Mouse (Mus musculus) hindbrain, embryonic 14.5 days (tissue): ENCODE results near the gene Tmc8. TPM values are rescaled to one million over a fixed set of nuclear protein-coding genes. Genes with fewer than 3 reads are reported as not detected.

ENCODE experiments used
- ATAC-seq: fragments of 200-750 bp; cut with Nextera tagmentation; 2 replicates; pipeline ENCODE4 v1.8.0; 2017; ENCODE audit warnings: moderate number of reproducible peaks, mild to moderate bottlenecking, moderate TSS enrichment, moderate library complexity; ENCODE audit not compliant: low FRiP score
- DNase-seq: peaks from one replicate; pipeline ENCODE4 v3.0.0-alpha.2; 2015; ENCODE audit warnings: low spot score
- H3K27ac ChIP-seq: fragments of 300-500 bp; sonication (generic); 2 replicates; pipeline ENCODE4 v1.5.1; 2014; ENCODE audit warnings: mild to moderate bottlenecking, moderate library complexity
- H3K27me3 ChIP-seq: fragments of 300-500 bp; sonication (generic); 2 replicates; pipeline ENCODE4 v1.6.1; 2014; ENCODE audit warnings: mild to moderate bottlenecking, low read length, mixed read lengths; ENCODE audit not compliant: control insufficient read depth, insufficient read depth
- H3K36me3 ChIP-seq: fragments of 300-500 bp; sonication (generic); replicated peaks from 2 replicates; pipeline ENCODE4 v1.6.1; 2014; ENCODE audit not compliant: control insufficient read depth, insufficient read depth
- H3K4me1 ChIP-seq: fragments of 300-500 bp; sonication (generic); replicated peaks from 2 replicates; pipeline ENCODE4 v1.6.1; 2014; ENCODE audit warnings: antibody characterized with exemption, low read length, mixed read lengths; ENCODE audit not compliant: control insufficient read depth, insufficient read depth
- H3K4me2 ChIP-seq: fragments of 300-500 bp; sonication (generic); replicated peaks from 2 replicates; pipeline ENCODE4 v1.6.1; 2014; ENCODE audit warnings: mild to moderate bottlenecking, moderate library complexity
- H3K4me3 ChIP-seq: fragments of 300-500 bp; sonication (generic); replicated peaks from 2 replicates; pipeline ENCODE4 v1.5.1; 2014; ENCODE audit warnings: mild to moderate bottlenecking, low read length
- H3K9ac ChIP-seq: fragments of 300-500 bp; sonication (generic); 2 replicates; pipeline ENCODE4 v1.6.1; 2014
- H3K9me3 ChIP-seq: fragments of 300-500 bp; sonication (generic); 2 replicates; pipeline ENCODE4 v1.6.1; 2016; ENCODE audit warnings: low read length; ENCODE audit not compliant: control insufficient read depth
- WGBS: fragments of 180-500 bp; shearing (Covaris S2); extraction: QIAGEN DNeasy Blood & Tissue Kit; methylation state at CpG from one replicate; pipeline ENCODE4 v1.1.7; 2014; 5-methylcytosine and 5-hydroxymethylcytosine counted together
- polyA plus RNA-seq: library from polyadenylated mRNA; unstranded; fragments of >200 nt; fragmentation: Nextera tagmentation; extraction: Ambion mirVana; gene quantifications from 2 replicates; pipeline ENCODE4 v1.2.1, GENCODE M21; 2014

Gene Tmc8
- polyA plus RNA-seq, 1 experiment from 2014 or later, result 0.68 TPM

GRCm38 (mm10) chr11:117778851-117779433, 2.9 kb upstream of the Tmc8 start:
- H3K27ac ChIP-seq, result peak overlapping the region; percentile 74
- ATAC-seq, result no peak
- DNase-seq, result no peak
- H3K4me3 ChIP-seq, result no peak overlapping the region
- H3K9me3 ChIP-seq, result no peaks in the 10 kb centered on the region
- H3K36me3 ChIP-seq, result no peaks in the 10 kb centered on the region
- peaks cover 31% of the 10 kb centered on the region for H3K27me3 ChIP-seq
- H3K4me1 ChIP-seq, result peaks cover 27% of the 10 kb centered on the region
- peak overlapping the region; percentile 54; the same call in 1 of the 2 replicates for H3K4me2 ChIP-seq
- 65% methylated on average over 12 of the region's 12 CpGs for WGBS
- peak overlapping the region; percentile 40 for H3K9ac ChIP-seq

DNA sequence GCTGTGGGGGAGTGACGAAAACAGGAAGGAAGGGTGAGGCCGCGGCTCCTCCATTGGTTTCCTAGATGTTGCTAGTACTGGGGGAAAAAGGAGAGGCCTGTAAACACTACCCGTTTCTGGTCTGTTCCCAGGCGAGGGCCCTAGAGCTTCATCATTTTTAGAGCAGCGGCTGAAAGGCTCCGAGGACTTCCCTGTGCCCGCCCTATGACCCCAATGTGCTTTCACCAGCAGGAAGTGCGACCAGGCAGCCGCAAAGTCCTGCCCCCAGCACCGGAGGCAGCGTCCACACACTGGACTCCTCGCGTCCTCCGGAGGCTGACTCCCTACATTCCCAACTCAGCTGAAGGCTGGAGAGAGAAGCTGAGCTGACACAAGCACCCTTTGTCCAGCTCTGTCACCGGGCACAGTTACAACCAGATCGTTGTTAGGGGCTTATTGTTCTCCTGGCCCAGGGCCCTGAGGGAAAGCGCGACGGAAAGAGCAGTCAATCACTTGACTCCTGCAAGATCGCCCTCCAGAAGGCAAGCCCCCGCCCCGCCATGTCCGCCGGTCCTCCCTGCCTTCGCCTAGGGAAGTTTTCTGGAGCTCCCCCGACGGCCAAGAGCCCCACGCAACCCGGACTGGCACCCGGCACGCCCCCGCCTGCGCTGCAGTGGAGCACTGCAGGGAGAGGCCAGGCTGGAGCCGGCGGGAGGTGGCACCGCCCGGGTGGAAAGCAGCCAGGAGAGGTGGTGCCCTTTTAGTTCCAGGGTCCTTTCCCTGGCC, 2.3 kb upstream of the Tmc8 start:
- peaks cover 27% of the 10 kb centered on the region for H3K4me1 ChIP-seq
- H3K27ac ChIP-seq, result peak overlapping the region; percentile 74
- ATAC-seq (peak; percentile 45; the same call in 1 of the 2 replicates), DNase-seq (peak; percentile 56)
- H3K9ac ChIP-seq, result peak overlapping the region; percentile 40
- peak overlapping the region; percentile 54 for H3K4me2 ChIP-seq
- WGBS, result 5% methylated on average over 38 of the region's 38 CpGs
- H3K36me3 ChIP-seq, result no peaks in the 10 kb centered on the region
- peak overlapping the region; percentile 24 for H3K4me3 ChIP-seq
- no peaks in the 10 kb centered on the region for H3K9me3 ChIP-seq
- peaks cover 38% of the 10 kb centered on the region for H3K27me3 ChIP-seq

- H3K4me2 ChIP-seq, result peak overlapping the region; percentile 54
- H3K9me3 ChIP-seq, result no peaks in the 10 kb centered on the region
- H3K36me3 ChIP-seq, result no peaks in the 10 kb centered on the region
- ATAC-seq (peak; percentile 2; the same call in 1 of the 2 replicates), DNase-seq (no peak)
- H3K4me3 ChIP-seq, result peak overlapping the region; percentile 24
- peaks cover 27% of the 10 kb centered on the region for H3K4me1 ChIP-seq
- H3K27ac ChIP-seq, result peak overlapping the region; percentile 74
- peak overlapping the region; percentile 40; the same call in 1 of the 2 replicates for H3K9ac ChIP-seq
- peaks cover 38% of the 10 kb centered on the region for H3K27me3 ChIP-seq
- WGBS, result 2% methylated on average over 17 of the region's 17 CpGs
Observed at GRCm38 (mm10) chr11:117780199-117780515, 1.7 kb upstream of the Tmc8 start.

- Histone ChIP-seq H3K4me1 (peaks cover 27% of the 10 kb centered on the region), H3K4me3 (peak overlapping the region; percentile 24), H3K27me3 (peaks cover 38% of the 10 kb centered on the region), H3K4me2 (peak overlapping the region; percentile 54), H3K9me3 (no peaks in the 10 kb centered on the region), H3K36me3 (no peaks in the 10 kb centered on the region), H3K9ac (0 out of 2 replicates have a peak overlapping the region, but pooled peaks have one; percentile 40), H3K27ac (peak overlapping the region; percentile 74; the same call in 1 of the 2 replicates)
- ATAC-seq (0 out of 2 replicates have a peak, but pooled peaks have one; percentile 3), DNase-seq (no peak)
- WGBS, result 7% methylated on average over 19 of the region's 19 CpGs
Observed at GRCm38 (mm10) chr11:117780582-117781111, 1.2 kb upstream of the Tmc8 start.

- no peaks in the 10 kb centered on the region for H3K9me3 ChIP-seq
- peaks cover 27% of the 10 kb centered on the region for H3K4me1 ChIP-seq
- peak overlapping the region; percentile 12; the same call in 1 of the 2 replicates for H3K27ac ChIP-seq
- WGBS, result 29% methylated on average over 18 of the region's 18 CpGs
- H3K9ac ChIP-seq, result no peak overlapping the region
- no peak for DNase-seq
- H3K4me2 ChIP-seq, result peak overlapping the region; percentile 54
- H3K27me3 ChIP-seq, result peaks cover 38% of the 10 kb centered on the region
- no peak for ATAC-seq
- peak overlapping the region; percentile 24; the same call in 1 of the 2 replicates for H3K4me3 ChIP-seq
- H3K36me3 ChIP-seq, result no peaks in the 10 kb centered on the region
Observed at GRCm38 (mm10) chr11:117781199-117781821, 566 bp upstream of the Tmc8 start.

DNA sequence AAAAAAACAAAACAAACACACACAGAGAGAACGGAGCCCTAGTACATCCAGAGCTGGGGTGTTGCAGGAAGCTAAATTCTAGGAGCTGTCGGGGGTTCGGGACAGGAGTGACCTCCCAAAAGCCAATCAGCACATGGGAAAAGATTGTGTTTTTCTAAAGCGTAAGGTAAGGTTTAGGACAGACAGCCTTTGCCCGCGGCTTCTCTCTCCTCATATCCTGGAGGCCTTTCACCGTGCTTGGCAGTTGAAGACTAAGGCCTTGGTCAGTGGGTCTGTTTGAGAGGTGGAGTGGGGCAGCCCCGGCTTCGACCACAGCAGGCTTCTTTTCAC, 794 bp downstream of the Tmc8 start:
- Histone ChIP-seq H3K4me2 (peak overlapping the region; percentile 51), H3K9me3 (no peaks in the 10 kb centered on the region), H3K9ac (peak overlapping the region; percentile 24), H3K27me3 (peaks cover 38% of the 10 kb centered on the region), H3K36me3 (no peaks in the 10 kb centered on the region), H3K27ac (no peak overlapping the region), H3K4me3 (peak overlapping the region; percentile 19), H3K4me1 (peaks cover 27% of the 10 kb centered on the region)
- DNase-seq (no peak), ATAC-seq (no peak)
- 59% methylated on average over 9 of the region's 9 CpGs for WGBS

DNA sequence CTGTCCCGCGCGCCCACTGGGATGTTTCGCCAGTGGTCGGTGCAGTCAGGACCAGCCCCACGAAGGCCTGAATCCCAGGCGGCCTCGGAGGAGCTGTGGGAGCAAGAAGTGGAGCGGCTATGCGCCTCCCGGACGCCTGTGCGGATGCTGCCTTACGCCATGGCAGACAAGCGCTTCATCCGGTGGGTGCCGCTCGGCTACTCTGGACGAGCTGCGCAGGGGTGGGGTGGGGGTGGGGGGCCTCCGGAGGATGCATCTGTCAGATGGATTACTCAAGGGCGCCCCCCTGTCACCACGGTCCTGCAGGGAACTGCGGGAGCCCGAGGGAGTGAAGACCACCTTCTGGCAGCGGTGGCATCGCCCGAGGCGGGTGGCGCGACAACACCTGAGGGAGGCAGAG, 1.2 kb downstream of the Tmc8 start:
- ATAC-seq (no peak), DNase-seq (peak; percentile 64)
- Histone ChIP-seq H3K27ac (no peak overlapping the region), H3K36me3 (no peaks in the 10 kb centered on the region), H3K27me3 (peaks cover 38% of the 10 kb centered on the region), H3K4me1 (peaks cover 27% of the 10 kb centered on the region), H3K4me2 (peak overlapping the region; percentile 51), H3K9ac (peak overlapping the region; percentile 24), H3K4me3 (peak overlapping the region; percentile 19), H3K9me3 (no peaks in the 10 kb centered on the region)
- 6% methylated on average over 28 of the region's 31 CpGs for WGBS

DNA sequence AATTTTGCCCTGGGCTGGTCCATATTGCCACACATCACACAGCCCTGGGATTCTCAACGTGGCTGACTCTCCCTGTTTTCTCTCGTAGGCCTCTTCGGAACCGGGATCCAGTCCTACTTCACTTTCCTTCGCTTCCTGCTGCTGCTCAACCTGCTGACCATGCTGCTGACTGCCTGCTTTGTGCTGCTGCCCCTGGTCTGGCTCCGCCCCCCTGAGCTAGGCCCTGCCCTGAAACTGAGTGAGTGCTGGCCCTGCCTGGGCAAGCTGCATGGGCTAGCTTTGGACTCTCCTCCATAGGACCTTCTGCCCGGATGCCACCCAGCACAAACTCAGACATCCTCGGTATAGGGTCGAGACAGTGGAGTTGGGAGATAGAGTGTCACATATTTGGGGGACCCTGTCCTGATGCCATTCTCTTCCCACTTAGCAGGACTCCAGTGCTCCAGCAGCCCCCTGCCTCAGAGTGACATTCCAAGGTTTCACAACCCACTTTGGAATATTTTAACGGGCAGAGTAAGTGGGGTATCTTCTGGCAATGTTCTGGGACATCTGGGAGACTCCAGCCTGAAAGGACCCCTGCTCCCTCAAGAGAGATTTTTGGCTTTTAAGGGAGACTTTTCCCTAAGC, 1.9 kb downstream of the Tmc8 start:
- Histone ChIP-seq H3K36me3 (no peaks in the 10 kb centered on the region), H3K9me3 (no peaks in the 10 kb centered on the region), H3K9ac (peak overlapping the region; percentile 24), H3K4me2 (peak overlapping the region; percentile 51), H3K27me3 (peaks cover 38% of the 10 kb centered on the region), H3K4me3 (peak overlapping the region; percentile 19; the same call in 1 of the 2 replicates), H3K4me1 (peaks cover 27% of the 10 kb centered on the region), H3K27ac (no peak overlapping the region)
- 36% methylated on average over 10 of the region's 10 CpGs for WGBS
- ATAC-seq, result no peak
- DNase-seq, result no peak

GRCm38 (mm10) chr11:117786294-117786693, 4.4 kb downstream of the Tmc8 start:
- H3K36me3 ChIP-seq, result no peaks in the 10 kb centered on the region
- H3K4me1 ChIP-seq, result 0 out of 2 replicates have a peak, but pooled peaks cover 7% of the 10 kb centered on the region
- no peak overlapping the region for H3K27ac ChIP-seq
- H3K4me2 ChIP-seq, result no peak overlapping the region
- DNase-seq, result no peak
- ATAC-seq, result no peak
- no peak overlapping the region for H3K9ac ChIP-seq
- no peaks in the 10 kb centered on the region for H3K9me3 ChIP-seq
- H3K27me3 ChIP-seq, result peaks cover 32% of the 10 kb centered on the region
- H3K4me3 ChIP-seq, result no peak overlapping the region
- WGBS, result 4% methylated on average over 10 of the region's 10 CpGs
